Mouse (Mus musculus): ENCODE measurements around the gene F5.

GRCm38 (mm10) chr1:164236078-164236477, 84.4 kb downstream of the F5 start:
- TF ChIP-seq GATA1 (IDR thresholded peaks at IDR 0.05; ENCODE audit: borderline replicate concordance, low read length) (no peak), FLI1 (IDR thresholded peaks at IDR 0.05; ENCODE audit: low read length) (no peak)
